ENCODE assay signal across 7 mouse cellular contexts in genomic region chr16:29734324-29734723, GRCm38 (mm10).
DNase-seq lines count a peak whose midpoint lies in the region; ATAC-seq and TF ChIP-seq lines count a peak whose summit lies in the region.

No protein-coding gene starts in this region.

- H3K27me3 ChIP-seq in C2C12 (ENCODE audit: control insufficient read depth, insufficient read depth, insufficient read length) = no peaks in the 10 kb centered on the region
- H3K27me3 ChIP-seq in embryonic facial prominence, embryonic 10.5 days (replicated peaks; ENCODE audit: low read depth, poor library complexity, severe bottlenecking) = peaks cover 82% of the 10 kb centered on the region
- H3K27me3 ChIP-seq in heart, embryonic 12.5 days (replicated peaks) = peaks cover 42% of the 10 kb centered on the region
- H3K27me3 ChIP-seq in kidney, embryonic 15.5 days = peaks cover 47% of the 10 kb centered on the region

- ATAC-seq in heart, embryonic 12.5 days (ENCODE audit: insufficient number of reproducible peaks, low FRiP score) = peak; percentile 65; the same call in 1 of the 2 replicates
- ATAC-seq in kidney, embryonic 15.5 days (replicated peaks; ENCODE audit: low FRiP score) = peak; percentile 81

- no peak overlapping the region for H3K9ac ChIP-seq in heart, embryonic 12.5 days
- H3K9ac ChIP-seq in kidney, embryonic 15.5 days = 0 out of 2 replicates have a peak overlapping the region, but pooled peaks have one; percentile 4

- peak overlapping the region; percentile 7 for H3ac ChIP-seq in C2C12 (ENCODE audit: control insufficient read depth, insufficient read length, low read depth)

- 2% methylated on average over 1 of the region's 1 CpGs for WGBS in embryonic facial prominence, embryonic 10.5 days
- WGBS in heart, embryonic 12.5 days = 0% methylated on average over 1 of the region's 1 CpGs
- WGBS in kidney, embryonic 15.5 days = 0% methylated on average over 1 of the region's 1 CpGs
- 19% methylated on average over 1 of the region's 1 CpGs for WGBS in lung, adult 2 months

- peak overlapping the region; percentile 58 for H3K4me2 ChIP-seq in heart, embryonic 12.5 days
- peak overlapping the region; percentile 44 for H3K4me2 ChIP-seq in kidney, embryonic 15.5 days

- H3K79me2 ChIP-seq in C2C12 (ENCODE audit: control insufficient read depth, insufficient read depth) = no peaks in the 10 kb centered on the region

- peaks cover 59% of the 10 kb centered on the region for H3K4me1 ChIP-seq in embryonic facial prominence, embryonic 10.5 days
- peaks cover 38% of the 10 kb centered on the region for H3K4me1 ChIP-seq in heart, embryonic 12.5 days (replicated peaks)
- peaks cover 40% of the 10 kb centered on the region for H3K4me1 ChIP-seq in kidney, embryonic 15.5 days
- peaks cover 7% of the 10 kb centered on the region for H3K4me1 ChIP-seq in lung, adult 2 months (ENCODE audit: control insufficient read depth, insufficient read depth, low read length)

- no peaks in the 10 kb centered on the region for H3K9me3 ChIP-seq in embryonic facial prominence, embryonic 10.5 days
- no peaks in the 10 kb centered on the region for H3K9me3 ChIP-seq in heart, embryonic 12.5 days (replicated peaks)
- no peaks in the 10 kb centered on the region for H3K9me3 ChIP-seq in kidney, embryonic 15.5 days (replicated peaks)

- peak; percentile 86 for DNase-seq in Muller cell, postnatal 12 days (ENCODE audit: inconsistent ontology term)
- DNase-seq in embryonic facial prominence, embryonic 10.5 days (ENCODE audit: low spot score) = peak; percentile 76
- DNase-seq in lung, adult 2 months = peak; percentile 36
- peak; percentile 90 for DNase-seq in retina, postnatal 1 day

- TF ChIP-seq POLR2A in lung, adult 2 months (IDR thresholded peaks at IDR 0.05; ENCODE audit: borderline replicate concordance, extremely low read depth, low read depth, low read length) = no peak

- peak overlapping the region; percentile 80 for H3K27ac ChIP-seq in embryonic facial prominence, embryonic 10.5 days (replicated peaks)
- peak overlapping the region; percentile 74 for H3K27ac ChIP-seq in heart, embryonic 12.5 days (ENCODE audit: poor library complexity, severe bottlenecking)
- peak overlapping the region; percentile 86 for H3K27ac ChIP-seq in kidney, embryonic 15.5 days

- no peaks in the 10 kb centered on the region for H3K36me3 ChIP-seq in C2C12 (ENCODE audit: control insufficient read depth, insufficient read depth)
- no peaks in the 10 kb centered on the region for H3K36me3 ChIP-seq in embryonic facial prominence, embryonic 10.5 days (replicated peaks)
- H3K36me3 ChIP-seq in heart, embryonic 12.5 days = no peaks in the 10 kb centered on the region
- no peaks in the 10 kb centered on the region for H3K36me3 ChIP-seq in kidney, embryonic 15.5 days

- H3K4me3 ChIP-seq in C2C12 (ENCODE audit: insufficient read depth, poor library complexity, severe bottlenecking) = no peak overlapping the region
- H3K4me3 ChIP-seq in embryonic facial prominence, embryonic 10.5 days = peak overlapping the region; percentile 39; the same call in 1 of the 2 replicates
- H3K4me3 ChIP-seq in heart, embryonic 12.5 days = no peak overlapping the region
- H3K4me3 ChIP-seq in kidney, embryonic 15.5 days (replicated peaks) = no peak overlapping the region
- H3K4me3 ChIP-seq in lung, adult 2 months (replicated peaks; ENCODE audit: extremely low read depth, low read depth, low read length) = no peak overlapping the region

- H3K79me3 ChIP-seq in C2C12 (ENCODE audit: low read depth) = no peaks in the 10 kb centered on the region

- TF ChIP-seq CTCF in C2C12 (IDR thresholded peaks at IDR 0.05; ENCODE audit: control insufficient read depth, insufficient read depth, insufficient read length) = no peak
- TF ChIP-seq CTCF in lung, adult 2 months (IDR thresholded peaks at IDR 0.05; ENCODE audit: insufficient read depth, low read length) = peak; percentile 35; the same call in 1 of the 2 replicates

TF ChIP-seq in C2C12, 6 proteins besides CTCF, POLR2A, EP300 and RAD21:
- TF ChIP-seq FOSL1 (IDR thresholded peaks at IDR 0.05; ENCODE audit: insufficient read depth, low read length, poor library complexity, severe bottlenecking) = no peak
- no peak for TF ChIP-seq MYOD1 (IDR thresholded peaks at IDR 0.05; ENCODE audit: control insufficient read depth, insufficient read length, low read depth)
- no peak for TF ChIP-seq USF1 (IDR thresholded peaks at IDR 0.05; ENCODE audit: low read depth)
- no peak for TF ChIP-seq MYOG (IDR thresholded peaks at IDR 0.05; ENCODE audit: control insufficient read depth, extremely low read depth, insufficient read length)
- no peak for TF ChIP-seq CEBPB (IDR thresholded peaks at IDR 0.05; ENCODE audit: low read depth)
- TF ChIP-seq MAX (IDR thresholded peaks at IDR 0.05) = no peak

Comparison
In these comparisons a context has a peak if more than half of its experiments do, and no peak if none do; other contexts are left out.
1. DNase-seq: peak in every context shown above with its lines; median percentile 90 in retina, postnatal 1 day; 86 in Muller cell, postnatal 12 days; 76 in embryonic facial prominence, embryonic 10.5 days; 36 in lung, adult 2 months.